Mouse (Mus musculus) thymus, adult 2 months (tissue): ENCODE data around the gene Alg12.

Experiments used
- CTCF ChIP-seq: fragments of 200-500 bp; IDR thresholded peaks from 2 replicates; pipeline ENCODE4 v1.5.1; 2012; ENCODE audit warnings: mild to moderate bottlenecking, control low read depth, low read length, moderate library complexity, borderline replicate concordance; ENCODE audit not compliant: control insufficient read depth, poor library complexity, insufficient read depth; ENCODE audit errors: extremely low read depth
- POLR2A ChIP-seq: fragments of 200-500 bp; IDR thresholded peaks from 2 replicates; pipeline ENCODE4 v1.6.1; 2012; ENCODE audit warnings: mild to moderate bottlenecking, low read length, control low read depth, moderate library complexity; ENCODE audit not compliant: control insufficient read depth, poor library complexity, insufficient read depth; ENCODE audit errors: extremely low read depth

GRCm38 (mm10) chr15:88823376-88823775, 4.3 kb upstream of the Alg12 start:
- no peak for TF ChIP-seq CTCF
- no peak for TF ChIP-seq POLR2A
